Mouse (Mus musculus) limb, embryonic 11.5 days (tissue): Measurements from ENCODE around the gene Gltpd2. TPM values are rescaled to one million over a fixed set of nuclear protein-coding genes. Genes with fewer than 3 reads are reported as not detected.
"Not testable (repeated sequence)": the region's sequence is repeated elsewhere in the genome, so short reads cannot be mapped to it uniquely, and the experiment has no call there.

ENCODE experiments used
- ATAC-seq: fragments of 200-750 bp; cut with Nextera tagmentation; 2 replicates; pipeline ENCODE4 v1.8.0; 2017; ENCODE audit warnings: low read depth; ENCODE audit not compliant: insufficient number of reproducible peaks, low FRiP score, low TSS enrichment
- DNase-seq: peaks from one replicate; pipeline ENCODE4 v3.0.0-alpha.2; 2015; ENCODE audit warnings: low spot score
- H3K27ac ChIP-seq: fragments of 300-500 bp; sonication (generic); replicated peaks from 2 replicates; pipeline ENCODE4 v1.5.1; 2014; ENCODE audit warnings: low read depth, mild to moderate bottlenecking, low read length
- H3K27me3 ChIP-seq: fragments of 300-500 bp; sonication (generic); 2 replicates; pipeline ENCODE4 v1.6.1; 2014; ENCODE audit warnings: mild to moderate bottlenecking, low read length, mixed read lengths; ENCODE audit not compliant: control insufficient read depth, insufficient read depth
- H3K36me3 ChIP-seq: fragments of 300-500 bp; sonication (generic); 2 replicates; pipeline ENCODE4 v1.6.1; 2014; ENCODE audit warnings: mild to moderate bottlenecking, low read length, moderate library complexity, mixed read lengths; ENCODE audit not compliant: control insufficient read depth, insufficient read depth
- H3K4me1 ChIP-seq: fragments of 300-500 bp; sonication (generic); 2 replicates; pipeline ENCODE4 v1.6.1; 2014; ENCODE audit warnings: low read length, mixed read lengths; ENCODE audit not compliant: control insufficient read depth, insufficient read depth
- H3K4me2 ChIP-seq: fragments of 300-500 bp; sonication (generic); 2 replicates; pipeline ENCODE4 v1.6.1; 2014; ENCODE audit warnings: low read depth, mild to moderate bottlenecking, moderate library complexity; ENCODE audit not compliant: severe bottlenecking
- H3K4me3 ChIP-seq: fragments of 300-500 bp; sonication (generic); 2 replicates; pipeline ENCODE4 v1.5.1; 2014; ENCODE audit warnings: low read depth, low read length
- H3K9ac ChIP-seq: fragments of 300-500 bp; sonication (generic); 2 replicates; pipeline ENCODE4 v1.6.1; 2014; ENCODE audit warnings: mild to moderate bottlenecking, low read length
- H3K9me3 ChIP-seq: fragments of 300-500 bp; sonication (generic); 2 replicates; pipeline ENCODE4 v1.6.1; 2016; ENCODE audit warnings: low read length; ENCODE audit not compliant: control insufficient read depth
- WGBS: fragments of 180-500 bp; shearing (Covaris S2); extraction: QIAGEN DNeasy Blood & Tissue Kit; methylation state at CpG from one replicate; pipeline ENCODE4 v1.1.7; 2014; 5-methylcytosine and 5-hydroxymethylcytosine counted together
- polyA plus RNA-seq: library from polyadenylated mRNA; unstranded; fragments of >200 nt; fragmentation: Nextera tagmentation; extraction: Ambion mirVana; gene quantifications from 2 replicates; pipeline ENCODE4 v1.2.1, GENCODE M21; 2014

Gene Gltpd2
- polyA plus RNA-seq = 0.39 and 0.50 TPM in 2 replicates

- peak within 1 kb of the TSS; percentile 43 for H3K4me2 ChIP-seq
- H3K27me3 ChIP-seq = no peaks in the 10 kb centered on the region
- peak within 1 kb of the TSS; percentile 19 for H3K4me3 ChIP-seq
- H3K27ac ChIP-seq = no peak within 1 kb of the TSS
- DNase-seq (no peak), ATAC-seq (no peak)
- no peaks in the 10 kb centered on the region for H3K9me3 ChIP-seq
- peak within 1 kb of the TSS; percentile 71 for H3K9ac ChIP-seq
- 87% methylated on average over 10 of the region's 10 CpGs for WGBS
- no peaks in the 10 kb centered on the region for H3K36me3 ChIP-seq
- H3K4me1 ChIP-seq = peaks cover 6% of the 10 kb centered on the region
Observed at GRCm38 (mm10) chr11:70518923-70519322, at the start of gene Gltpd2. Gene Gltpd2, plus strand, starts transcription at chr11:70519196.

- Histone ChIP-seq H3K4me1 (0 out of 2 replicates have a peak, but pooled peaks cover 4% of the 10 kb centered on the region), H3K9me3 (no peaks in the 10 kb centered on the region), H3K4me3 (no peak overlapping the region), H3K4me2 (no peak overlapping the region), H3K27me3 (peaks cover 23% of the 10 kb centered on the region), H3K27ac (no peak overlapping the region), H3K36me3 (no peaks in the 10 kb centered on the region), H3K9ac (no peak overlapping the region)
- 87% methylated on average over 3 of the region's 3 CpGs for WGBS
- DNase-seq (no peak), ATAC-seq (no peak)
Observed at GRCm38 (mm10) chr11:70469764-70470163, 49.2 kb upstream of the Gltpd2 start.

- Histone ChIP-seq H3K9ac (no peak overlapping the region), H3K9me3 (no peaks in the 10 kb centered on the region), H3K36me3 (no peaks in the 10 kb centered on the region), H3K4me1 (no peaks in the 10 kb centered on the region), H3K4me2 (no peak overlapping the region), H3K27me3 (no peaks in the 10 kb centered on the region), H3K27ac (no peak overlapping the region), H3K4me3 (no peak overlapping the region)
- ATAC-seq (no peak), DNase-seq (no peak)
Observed at GRCm38 (mm10) chr11:70472716-70473115, 46.3 kb upstream of the Gltpd2 start.

- H3K27ac ChIP-seq, H3K9me3 ChIP-seq, H3K4me3 ChIP-seq, DNase-seq, H3K4me2 ChIP-seq, ATAC-seq, H3K4me1 ChIP-seq, H3K36me3 ChIP-seq, H3K9ac ChIP-seq, H3K27me3 ChIP-seq: not testable (repeated sequence)
- 89% methylated on average over 5 of the region's 5 CpGs for WGBS
Observed at GRCm38 (mm10) chr11:70473291-70473690, 45.7 kb upstream of the Gltpd2 start.

GRCm38 (mm10) chr11:70474872-70475534 is 44.0 kb upstream of the Gltpd2 start:
- WGBS = 81% methylated on average over 12 of the region's 12 CpGs
- Histone ChIP-seq H3K27me3 (no peaks in the 10 kb centered on the region), H3K4me1 (no peaks in the 10 kb centered on the region), H3K27ac (no peak overlapping the region), H3K36me3 (no peaks in the 10 kb centered on the region), H3K9me3 (no peaks in the 10 kb centered on the region), H3K4me2 (no peak overlapping the region), H3K4me3 (no peak overlapping the region), H3K9ac (no peak overlapping the region)
- DNase-seq (no peak), ATAC-seq (no peak)

- Histone ChIP-seq H3K9ac (no peak overlapping the region), H3K36me3 (no peaks in the 10 kb centered on the region), H3K4me2 (no peak overlapping the region), H3K4me1 (no peaks in the 10 kb centered on the region), H3K4me3 (no peak overlapping the region), H3K27me3 (no peaks in the 10 kb centered on the region), H3K27ac (no peak overlapping the region), H3K9me3 (no peaks in the 10 kb centered on the region)
- no peak for ATAC-seq
- no peak for DNase-seq
- WGBS = 62% methylated on average over 2 of the region's 2 CpGs
Observed at GRCm38 (mm10) chr11:70485498-70485897, 33.5 kb upstream of the Gltpd2 start.

GRCm38 (mm10) chr11:70487816-70488215 is 31.2 kb upstream of the Gltpd2 start:
- no peak overlapping the region for H3K27ac ChIP-seq
- no peak for ATAC-seq
- H3K9ac ChIP-seq = no peak overlapping the region
- WGBS = 47% methylated on average over 4 of the region's 4 CpGs
- H3K4me1 ChIP-seq = no peaks in the 10 kb centered on the region
- DNase-seq = no peak
- no peaks in the 10 kb centered on the region for H3K9me3 ChIP-seq
- H3K4me3 ChIP-seq = no peak overlapping the region
- no peak overlapping the region for H3K4me2 ChIP-seq
- H3K27me3 ChIP-seq = no peaks in the 10 kb centered on the region
- H3K36me3 ChIP-seq = no peaks in the 10 kb centered on the region

GRCm38 (mm10) chr11:70489138-70489537 is 29.9 kb upstream of the Gltpd2 start:
- WGBS = 92% methylated on average over 3 of the region's 3 CpGs
- Histone ChIP-seq H3K4me1 (no peaks in the 10 kb centered on the region), H3K4me3 (no peak overlapping the region), H3K36me3 (no peaks in the 10 kb centered on the region), H3K27ac (no peak overlapping the region), H3K4me2 (no peak overlapping the region), H3K9me3 (no peaks in the 10 kb centered on the region), H3K9ac (no peak overlapping the region), H3K27me3 (no peaks in the 10 kb centered on the region)
- DNase-seq (no peak), ATAC-seq (no peak)

GRCm38 (mm10) chr11:70489684-70490083 is 29.3 kb upstream of the Gltpd2 start:
- Histone ChIP-seq H3K27ac (no peak overlapping the region), H3K36me3 (no peaks in the 10 kb centered on the region), H3K4me3 (no peak overlapping the region), H3K9ac (no peak overlapping the region), H3K9me3 (no peaks in the 10 kb centered on the region), H3K27me3 (no peaks in the 10 kb centered on the region), H3K4me1 (no peaks in the 10 kb centered on the region), H3K4me2 (no peak overlapping the region)
- DNase-seq (no peak), ATAC-seq (no peak)
- WGBS = 91% methylated on average over 6 of the region's 6 CpGs
